ENCODE assay signal across 7 mouse cellular contexts in genomic region chr16:30503958-30504357, GRCm38 (mm10). TPM values are rescaled to one million over a fixed set of nuclear protein-coding genes. Genes with fewer than 3 reads are reported as not detected.
A peak's percentile ranks its signal among the peaks of the same experiment; 100 is the strongest.
DNase-seq lines count a peak whose midpoint lies in the region; ATAC-seq lines count a peak whose summit lies in the region.

No protein-coding gene starts in this region.

- peak; percentile 44 to 50 for DNase-seq in right cerebral cortex, adult 2 months (ENCODE audit: low spot score in 2 of 2)
- no peak for DNase-seq in right cerebral cortex, postnatal 4 days
- peak; percentile 79 to 84 for DNase-seq in lung, adult 18-20 months
- peak; percentile 71 for DNase-seq in retina, postnatal 1 day

- ATAC-seq in activated CD4-positive, CD25-positive, alpha-beta regulatory T cell, adult 4 months, result peak; percentile 78
- ATAC-seq in erythroblast, adult 5-6 weeks (replicated peaks; ENCODE audit: low FRiP score, poor library complexity, severe bottlenecking), result peak; percentile 86
- peak; percentile 77 for ATAC-seq in inflammation-experienced regulatory T-cells, adult 6 months

RNA-seq across cellular contexts. Expression of gene Tmem44, which starts 46.7 kb away (rescaled TPM):
- under 1 TPM in 1 of 2 experiments, not detected in 1; 0.85 TPM for polyA plus RNA-seq in activated CD4-positive, CD25-positive, alpha-beta regulatory T cell, adult 4 months (2017; shearing (Covaris generic))
- total RNA-seq in erythroblast, adult 5-6 weeks (2015; ENCODE audit: low replicate concordance), result 0.21 TPM in 1 of 2 replicates, not detected in the other
- total RNA-seq in erythroblast, adult 5-6 weeks (2017; ENCODE audit: low replicate concordance), result 0.70 and 0.77 TPM in 2 replicates
- under 1 TPM; 0.17 to 0.81 (median 0.70) TPM for polyA plus RNA-seq in inflammation-experienced regulatory T-cells, adult 6 months (2017; shearing (Covaris generic))
